Mouse (Mus musculus) small intestine, adult 2 months (tissue): ENCODE measurements around the gene Olfr420. TPM values are rescaled to one million over a fixed set of nuclear protein-coding genes. Genes with fewer than 3 reads are reported as not detected.

ENCODE experiments used
- H3K27ac ChIP-seq: fragments of 200-500 bp; 2 replicates; pipeline ENCODE4 v1.5.1; 2012; ENCODE audit warnings: low read depth, low read length, control low read depth, inconsistent platforms; ENCODE audit not compliant: insufficient read depth
- H3K27me3 ChIP-seq: fragments of 200-500 bp; 2 replicates; pipeline ENCODE4 v1.6.1; 2012; ENCODE audit warnings: mild to moderate bottlenecking, moderate library complexity, low read length, inconsistent platforms; ENCODE audit not compliant: control insufficient read depth, insufficient read depth
- H3K36me3 ChIP-seq: fragments of 200-500 bp; 2 replicates; pipeline ENCODE4 v1.6.1; 2012; ENCODE audit warnings: mild to moderate bottlenecking, low read length, control low read depth, inconsistent platforms; ENCODE audit not compliant: control insufficient read depth, insufficient read depth
- H3K4me1 ChIP-seq: fragments of 200-500 bp; 2 replicates; pipeline ENCODE4 v1.6.1; 2012; ENCODE audit warnings: low read length, inconsistent platforms, mixed read lengths; ENCODE audit not compliant: control insufficient read depth, insufficient read depth, insufficient read length
- H3K4me3 ChIP-seq: fragments of 200-500 bp; 2 replicates; pipeline ENCODE4 v1.5.1; 2012; ENCODE audit warnings: low read depth, mild to moderate bottlenecking, control low read depth, inconsistent platforms, low read length, moderate library complexity
- CTCF ChIP-seq: fragments of 200-500 bp; IDR thresholded peaks from 2 replicates; pipeline ENCODE4 v1.5.1; 2012; ENCODE audit warnings: low read depth, mild to moderate bottlenecking, control low read depth, inconsistent platforms, low read length, moderate library complexity, mixed read lengths; ENCODE audit not compliant: insufficient replicate concordance, insufficient read length; ENCODE audit errors: extremely low read depth
- POLR2A ChIP-seq: fragments of 200-500 bp; IDR thresholded peaks from 2 replicates; pipeline ENCODE4 v1.6.1; 2012; ENCODE audit warnings: low read depth, mild to moderate bottlenecking, control low read depth, inconsistent platforms, low read length, moderate library complexity
- WGBS: fragments of 180-500 bp; shearing (Covaris S2); methylation state at CpG from one replicate; pipeline ENCODE4 v1.1.7; 2018; 5-methylcytosine and 5-hydroxymethylcytosine counted together
- polyA plus RNA-seq: library from polyadenylated mRNA; depleted of rRNA; stranded (reverse); fragments of >200 nt; gene quantifications from 2 replicates; pipeline ENCODE4 v1.2.3, GENCODE M21; 2012; rRNA removed

Gene Olfr420
- polyA plus RNA-seq, 1 experiment = not detected

DNA sequence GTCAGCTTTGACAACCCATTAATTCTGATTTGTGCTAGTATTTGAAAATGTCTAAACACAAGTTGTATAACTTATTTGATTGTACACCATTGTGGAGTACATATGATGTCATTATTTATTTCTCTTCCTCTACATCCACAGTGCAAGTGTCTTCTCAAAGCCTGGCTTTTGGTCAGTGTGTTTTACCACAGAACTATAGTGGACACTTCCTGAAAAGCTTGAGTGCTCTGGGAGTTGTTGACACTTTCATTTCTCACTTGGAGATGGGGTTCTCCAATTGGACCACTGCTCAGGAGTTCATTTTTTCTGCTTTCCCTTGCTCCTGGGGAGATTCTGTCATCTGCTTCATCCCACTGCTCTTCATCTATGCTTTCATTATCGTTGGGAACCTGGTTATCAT, 3.1 kb downstream of the Olfr420 start:
- WGBS = 77% methylated on average over 1 of the region's 1 CpGs
- TF ChIP-seq CTCF (no peak), POLR2A (no peak)
- H3K27ac ChIP-seq = no peak overlapping the region
- no peak overlapping the region for H3K4me3 ChIP-seq
- H3K4me1 ChIP-seq = no peaks in the 10 kb centered on the region
- no peaks in the 10 kb centered on the region for H3K36me3 ChIP-seq
- H3K27me3 ChIP-seq = no peaks in the 10 kb centered on the region

DNA sequence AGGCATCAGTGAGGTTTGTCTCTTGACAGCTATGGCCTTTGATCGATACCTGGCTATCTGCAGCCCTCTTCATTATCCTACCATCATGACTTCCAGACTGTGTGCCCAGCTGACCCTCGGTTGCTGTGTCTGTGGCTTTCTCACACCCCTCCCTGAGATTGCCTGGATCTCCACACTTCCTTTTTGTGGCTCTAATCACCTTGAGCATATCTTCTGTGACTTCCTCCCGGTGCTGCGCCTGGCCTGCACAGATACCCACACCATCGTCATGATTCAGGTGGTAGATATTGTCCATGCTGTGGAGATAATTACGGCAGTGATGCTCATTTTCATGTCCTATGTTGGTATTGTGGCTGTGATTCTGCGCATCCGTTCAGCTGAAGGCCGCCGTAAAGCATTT, 3.7 kb downstream of the Olfr420 start:
- WGBS = 84% methylated on average over 10 of the region's 10 CpGs
- Histone ChIP-seq H3K4me1 (no peaks in the 10 kb centered on the region), H3K4me3 (no peak overlapping the region), H3K36me3 (no peaks in the 10 kb centered on the region), H3K27me3 (no peaks in the 10 kb centered on the region), H3K27ac (no peak overlapping the region)
- TF ChIP-seq CTCF (no peak), POLR2A (no peak)

DNA sequence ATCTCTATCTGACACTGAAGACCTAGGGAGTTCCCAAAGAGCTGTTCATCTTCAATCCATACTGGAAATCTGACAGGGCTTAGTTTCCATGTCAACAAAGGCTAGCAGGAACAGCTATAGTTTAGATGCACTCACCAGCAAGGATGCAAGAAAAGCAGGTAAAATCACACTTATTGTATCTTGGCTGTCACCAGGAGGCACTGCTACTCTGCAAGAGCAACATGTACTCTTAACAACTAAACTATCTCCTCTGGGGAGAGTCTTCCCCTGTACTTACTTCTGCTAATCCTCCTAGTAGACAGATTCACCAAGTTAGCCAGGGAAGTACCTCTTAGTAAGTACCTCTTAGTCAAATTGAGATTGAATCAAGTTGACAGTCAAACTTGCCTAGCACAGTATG, 13.6 kb downstream of the Olfr420 start:
- Histone ChIP-seq H3K27me3 (no peaks in the 10 kb centered on the region), H3K4me3 (no peak overlapping the region), H3K27ac (no peak overlapping the region), H3K36me3 (no peaks in the 10 kb centered on the region), H3K4me1 (no peaks in the 10 kb centered on the region)
- TF ChIP-seq CTCF (no peak), POLR2A (no peak)

DNA sequence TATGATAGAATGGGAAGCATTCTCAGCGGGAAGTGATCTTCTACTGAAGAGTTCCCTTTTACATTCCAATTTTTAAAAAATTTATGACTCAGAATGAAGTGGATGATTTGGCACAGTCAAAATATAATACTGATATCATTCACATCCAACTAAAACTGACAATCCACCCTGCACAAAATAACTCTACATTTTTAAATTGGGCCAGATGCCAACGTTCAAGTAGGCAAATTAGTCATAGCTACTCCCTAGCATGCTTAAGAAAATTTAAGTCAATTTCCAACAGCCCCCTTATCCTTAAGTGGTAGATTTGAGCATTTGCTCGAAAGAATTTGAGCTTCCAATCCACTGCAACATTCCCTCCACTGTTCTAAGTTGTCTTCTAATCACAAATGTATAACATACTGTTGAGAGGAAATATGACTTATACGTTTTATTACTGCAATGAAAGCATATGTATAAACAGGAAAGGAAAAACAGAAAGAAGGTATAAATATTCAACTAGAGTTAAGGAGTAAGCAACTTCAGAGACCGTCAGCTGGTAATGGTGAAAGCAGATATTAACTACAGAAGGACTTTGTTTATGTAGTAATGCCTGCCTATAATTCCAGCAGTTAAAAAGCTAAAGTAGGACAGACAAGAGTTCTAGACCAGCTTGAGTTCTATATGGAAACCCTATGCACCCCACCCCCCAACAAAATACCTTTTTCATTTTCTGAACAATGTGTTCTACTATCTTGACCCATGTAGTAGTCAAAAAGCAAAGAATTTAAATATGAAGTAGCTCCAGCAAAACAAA, 15.5 kb downstream of the Olfr420 start:
- H3K36me3 ChIP-seq = no peaks in the 10 kb centered on the region
- H3K4me1 ChIP-seq = no peaks in the 10 kb centered on the region
- TF ChIP-seq CTCF (no peak), POLR2A (no peak)
- 69% methylated on average over 5 of the region's 5 CpGs for WGBS
- no peak overlapping the region for H3K4me3 ChIP-seq
- H3K27ac ChIP-seq = no peak overlapping the region
- H3K27me3 ChIP-seq = no peaks in the 10 kb centered on the region

DNA sequence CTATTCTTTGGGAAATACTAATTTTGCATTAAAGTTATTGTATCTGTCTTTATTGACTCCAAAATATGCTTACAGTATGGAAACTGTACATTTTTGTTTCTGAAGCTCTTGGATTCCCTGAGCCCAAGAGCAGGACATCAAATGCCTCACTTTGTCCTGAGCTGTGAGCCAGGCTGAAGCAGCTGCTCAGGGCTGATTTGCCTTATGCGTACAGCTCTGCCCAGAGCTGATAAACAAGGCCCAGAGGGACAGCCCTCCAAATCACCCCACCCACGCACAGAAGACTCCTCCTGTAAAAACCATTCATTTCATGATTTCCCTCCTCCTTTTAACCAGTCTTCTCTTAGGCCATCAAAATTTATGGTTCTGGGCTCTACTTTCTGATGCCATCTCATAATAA, 16.1 kb downstream of the Olfr420 start:
- H3K4me1 ChIP-seq = no peaks in the 10 kb centered on the region
- no peak overlapping the region for H3K27ac ChIP-seq
- H3K36me3 ChIP-seq = no peaks in the 10 kb centered on the region
- H3K27me3 ChIP-seq = no peaks in the 10 kb centered on the region
- H3K4me3 ChIP-seq = no peak overlapping the region
- WGBS = 27% methylated on average over 2 of the region's 2 CpGs
- TF ChIP-seq POLR2A (no peak), CTCF (no peak)

DNA sequence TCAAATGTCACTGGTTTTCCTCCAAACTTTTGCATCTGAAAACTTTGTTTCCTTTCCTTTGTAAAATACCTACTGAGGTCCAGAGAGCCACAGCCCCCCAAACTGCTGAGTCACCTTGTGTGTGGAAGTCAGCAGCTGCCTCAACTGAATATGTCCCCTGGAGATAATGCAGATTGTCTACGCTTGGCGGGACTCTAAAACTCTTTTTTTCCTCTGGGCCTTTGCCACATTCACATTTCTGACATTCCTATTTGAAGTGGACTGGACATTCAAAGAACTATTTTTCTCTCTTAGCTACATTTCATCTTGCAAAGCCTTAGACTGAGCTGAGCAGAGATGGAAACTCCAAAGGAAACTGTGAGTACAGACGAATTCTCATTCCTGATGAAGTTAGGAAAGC, 17.2 kb downstream of the Olfr420 start, which contains the start of gene Spta1:
Spta1 (plus strand) TSS at position 172 of the 400 bp plus-strand sequence.
- WGBS = 53% methylated on average over 3 of the region's 3 CpGs
- TF ChIP-seq POLR2A (no peak), CTCF (no peak)
- Histone ChIP-seq H3K27ac (no peak within 1 kb of the TSS), H3K4me1 (no peaks in the 10 kb centered on the region), H3K27me3 (no peaks in the 10 kb centered on the region), H3K4me3 (no peak within 1 kb of the TSS), H3K36me3 (no peaks in the 10 kb centered on the region)

DNA sequence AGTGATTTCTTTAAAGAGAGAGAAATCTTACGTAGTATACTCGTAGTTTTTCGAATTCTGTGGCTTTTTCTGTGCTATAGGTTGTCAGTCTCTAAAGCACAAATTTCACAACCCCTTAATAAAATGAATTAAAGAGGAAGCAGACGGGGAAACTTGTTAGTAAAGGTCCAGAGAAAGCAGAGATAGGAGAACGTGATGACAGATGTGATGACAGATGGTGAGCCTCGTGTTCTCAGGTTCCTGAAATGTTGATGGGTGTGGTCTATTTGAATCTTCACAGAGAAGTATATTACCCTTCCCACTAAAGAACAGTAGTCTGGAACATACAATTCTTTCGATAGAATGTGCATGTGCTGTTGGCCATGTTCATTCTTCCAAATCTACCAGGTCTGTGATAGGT, 49.3 kb downstream of the Olfr420 start:
- Histone ChIP-seq H3K4me3 (no peak overlapping the region), H3K27ac (no peak overlapping the region), H3K36me3 (no peaks in the 10 kb centered on the region), H3K27me3 (no peaks in the 10 kb centered on the region), H3K4me1 (no peaks in the 10 kb centered on the region)
- WGBS = 58% methylated on average over 7 of the region's 7 CpGs
- no peak for TF ChIP-seq CTCF
- TF ChIP-seq POLR2A = no peak

Other genes with a start within 250 kb of the Olfr420 start
- gene Ifi211, start 242.6 kb upstream of the Olfr420 start, polyA plus RNA-seq = 0.06 and 0.15 TPM in 2 replicates
- gene Mndal, start 213.1 kb upstream of the Olfr420 start, polyA plus RNA-seq = 0.19 and 0.33 TPM in 2 replicates
- gene Ifi203, start 213.0 kb upstream of the Olfr420 start, polyA plus RNA-seq = 1.4 and 2.3 TPM in 2 replicates
- 0.10 TPM in 1 of 2 replicates, not detected in the other for gene Ifi202b, start 172.9 kb upstream of the Olfr420 start, polyA plus RNA-seq
- gene Ifi205, start 123.8 kb upstream of the Olfr420 start, polyA plus RNA-seq = 0.06 and 0.10 TPM in 2 replicates
- 0.10 and 0.11 TPM in 2 replicates for gene Olfr433, start 114.9 kb upstream of the Olfr420 start, polyA plus RNA-seq
- 0.34 TPM in 1 of 2 replicates, not detected in the other for gene Olfr432, start 106.4 kb upstream of the Olfr420 start, polyA plus RNA-seq
- gene Olfr430, start 89.0 kb upstream of the Olfr420 start, polyA plus RNA-seq = not detected in 2 replicates
- not detected in 2 replicates for gene Olfr429, start 71.3 kb upstream of the Olfr420 start, polyA plus RNA-seq
- not detected in 2 replicates for gene Olfr427, start 58.7 kb upstream of the Olfr420 start, polyA plus RNA-seq
- gene Olfr231, start 34.5 kb upstream of the Olfr420 start, polyA plus RNA-seq = not detected in 2 replicates
- gene Olfr424, start 24.1 kb upstream of the Olfr420 start, polyA plus RNA-seq = 0.10 TPM in 1 of 2 replicates, not detected in the other
- gene Spta1, start 17.1 kb downstream of the Olfr420 start, polyA plus RNA-seq = not detected in 2 replicates
- gene Olfr419, start 96.4 kb downstream of the Olfr420 start, polyA plus RNA-seq = not detected in 2 replicates
- 1.2 and 3.5 TPM in 2 replicates for gene Mptx1, start 174.9 kb downstream of the Olfr420 start, polyA plus RNA-seq
- gene Olfr417, start 209.5 kb downstream of the Olfr420 start, polyA plus RNA-seq = not detected in 2 replicates
- gene Olfr248, start 235.4 kb downstream of the Olfr420 start, polyA plus RNA-seq = not detected in 2 replicates